ENCODE assay signal across 17 mouse cellular contexts in the genomic region with DNA sequence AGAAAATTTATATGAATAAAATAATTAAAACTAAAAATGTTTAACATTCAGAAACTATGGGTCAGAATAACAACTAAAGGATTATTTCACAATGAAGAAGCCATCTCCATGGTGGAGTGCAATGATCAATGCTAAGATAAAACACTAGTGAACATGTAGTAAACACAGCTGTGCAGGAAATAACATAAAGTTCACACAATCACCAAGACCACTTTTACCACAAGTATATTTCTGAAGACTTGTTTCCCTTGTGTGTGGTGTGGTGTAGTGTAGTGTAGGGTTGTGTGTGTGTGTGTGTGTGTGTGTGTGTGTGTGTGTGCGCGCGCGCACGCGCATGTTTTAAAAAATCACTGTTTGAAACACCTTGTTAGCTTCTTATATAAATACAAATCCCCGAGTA.
A peak's percentile ranks its signal among the peaks of the same experiment; 100 is the strongest.
DNase-seq lines count a peak whose midpoint lies in the region; ATAC-seq and TF ChIP-seq lines count a peak whose summit lies in the region.
"Had no signal": no experiment of that assay in that cellular context is flagged by ENCODE, and none has a peak within 500 bp of the region (broad histone marks: within the 10 kb centered on the region; RNA-seq: fewer than 3 reads in every experiment).

No protein-coding gene starts in this region.

- no peak for TF ChIP-seq CTCF in forebrain, postnatal 0 days (IDR thresholded peaks at IDR 0.05; ENCODE audit: low read depth)

- no peak overlapping the region for H3K9ac ChIP-seq in forebrain, embryonic 11.5 days (ENCODE audit: low read length)
- H3K9ac ChIP-seq in forebrain, postnatal 0 days = no peak overlapping the region
- no peak overlapping the region for H3K9ac ChIP-seq in forebrain, embryonic 15.5 days (replicated peaks)
- H3K9ac ChIP-seq: embryonic facial prominence, embryonic 13.5 days; heart, embryonic 12.5 days had no signal

- H3K27ac ChIP-seq in forebrain, embryonic 11.5 days (ENCODE audit: low read depth, low read length) = peak overlapping the region; percentile 71
- H3K27ac ChIP-seq in forebrain, postnatal 0 days (ENCODE audit: low read depth, low read length) = no peak overlapping the region
- H3K27ac ChIP-seq in forebrain, embryonic 15.5 days (replicated peaks) = peak overlapping the region; percentile 44
- H3K27ac ChIP-seq: embryonic facial prominence, embryonic 13.5 days had no signal

- ATAC-seq in forebrain, embryonic 11.5 days (replicated peaks; ENCODE audit: low FRiP score) = no peak
- ATAC-seq in forebrain, postnatal 0 days = no peak
- ATAC-seq in forebrain, embryonic 15.5 days (replicated peaks) = no peak

- 91% methylated on average over 7 of the region's 7 CpGs for WGBS in forebrain, embryonic 11.5 days
- 90% methylated on average over 7 of the region's 7 CpGs for WGBS in forebrain, postnatal 0 days
- WGBS in forebrain, embryonic 15.5 days = 91% methylated on average over 7 of the region's 7 CpGs

- H3K4me1 ChIP-seq in forebrain, embryonic 11.5 days (replicated peaks; ENCODE audit: control insufficient read depth, insufficient read depth, low read length) = peaks cover 2% of the 10 kb centered on the region; the same call in 1 of the 2 replicates
- H3K4me1 ChIP-seq in forebrain, postnatal 0 days (ENCODE audit: insufficient read depth) = 0 out of 2 replicates have a peak, but pooled peaks cover 4% of the 10 kb centered on the region
- peaks cover 7% of the 10 kb centered on the region; the same call in 1 of the 2 replicates for H3K4me1 ChIP-seq in forebrain, embryonic 15.5 days
- H3K4me1 ChIP-seq: embryonic facial prominence, embryonic 13.5 days; heart, embryonic 12.5 days had no signal

- intact Hi-C loops in left cerebral cortex, postnatal 25 days (cut with DNase I) = no loop called here

- no peaks in the 10 kb centered on the region for H3K27me3 ChIP-seq in forebrain, embryonic 11.5 days (ENCODE audit: control insufficient read depth, insufficient read depth, low read length)
- no peaks in the 10 kb centered on the region for H3K27me3 ChIP-seq in forebrain, postnatal 0 days (ENCODE audit: insufficient read depth, low read length)
- no peaks in the 10 kb centered on the region for H3K27me3 ChIP-seq in forebrain, embryonic 15.5 days
- H3K27me3 ChIP-seq: embryonic facial prominence, embryonic 13.5 days; heart, embryonic 12.5 days had no signal

- no peaks in the 10 kb centered on the region for H3K36me3 ChIP-seq in forebrain, embryonic 11.5 days (ENCODE audit: control insufficient read depth, insufficient read depth, low read length)
- H3K36me3 ChIP-seq in forebrain, postnatal 0 days (ENCODE audit: insufficient read depth) = no peaks in the 10 kb centered on the region
- no peaks in the 10 kb centered on the region for H3K36me3 ChIP-seq in forebrain, embryonic 15.5 days
- H3K36me3 ChIP-seq: embryonic facial prominence, embryonic 13.5 days; heart, embryonic 12.5 days had no signal

- H3K4me2 ChIP-seq in forebrain, embryonic 11.5 days (ENCODE audit: low read depth, low read length, severe bottlenecking) = no peak overlapping the region
- no peak overlapping the region for H3K4me2 ChIP-seq in forebrain, postnatal 0 days (ENCODE audit: low read depth)
- H3K4me2 ChIP-seq in forebrain, embryonic 15.5 days (replicated peaks) = no peak overlapping the region
- H3K4me2 ChIP-seq: embryonic facial prominence, embryonic 13.5 days; heart, embryonic 12.5 days had no signal

- DNase-seq in forebrain, embryonic 11.5 days (ENCODE audit: low spot score) = no peak
- DNase-seq in forebrain, postnatal 0 days = no peak
- DNase-seq in CD4-positive, CD25-positive, alpha-beta regulatory T cell, adult 2 months (ENCODE audit: low read depth, low spot score) = peak; percentile 46
- peak; percentile 78 for DNase-seq in thymus, postnatal 0 days (ENCODE audit: low spot score)
- DNase-seq in frontal cortex, postnatal 14 days (ENCODE audit: low spot score in 2 of 2) = no peak
- no peak for DNase-seq in left cerebral cortex, postnatal 25 days (ENCODE audit: low spot score in 2 of 2)
- DNase-seq in layer of hippocampus, postnatal 25 days (ENCODE audit: extremely low spot score in 1 of 2, low spot score in 1 of 2) = no peak
- DNase-seq: cerebellum, adult 8-10 months; kidney, adult 9 months; layer of hippocampus, postnatal 36 days; lung, adult 18-20 months; lung, postnatal 4 days; retina, postnatal 1 day; right cerebral cortex, postnatal 4 days had no signal

- H3K9me3 ChIP-seq in forebrain, embryonic 11.5 days (ENCODE audit: control insufficient read depth, low read length) = no peaks in the 10 kb centered on the region
- H3K9me3 ChIP-seq in forebrain, postnatal 0 days (ENCODE audit: low read length) = no peaks in the 10 kb centered on the region
- no peaks in the 10 kb centered on the region for H3K9me3 ChIP-seq in forebrain, embryonic 15.5 days
- H3K9me3 ChIP-seq: embryonic facial prominence, embryonic 13.5 days; heart, embryonic 12.5 days had no signal

- H3K4me3 ChIP-seq in forebrain, embryonic 11.5 days (ENCODE audit: low read depth, low read length) = no peak overlapping the region
- H3K4me3 ChIP-seq in forebrain, postnatal 0 days (ENCODE audit: low read depth, low read length) = no peak overlapping the region
- no peak overlapping the region for H3K4me3 ChIP-seq in forebrain, embryonic 15.5 days
- H3K4me3 ChIP-seq: embryonic facial prominence, embryonic 13.5 days; heart, embryonic 12.5 days had no signal

Comparison
In these comparisons a context has a peak if more than half of its experiments do, and no peak if none do; other contexts are left out.
1. DNase-seq: peak in CD4-positive, CD25-positive, alpha-beta regulatory T cell, adult 2 months (single experiment) and thymus, postnatal 0 days (single experiment); none in forebrain, embryonic 11.5 days (single experiment), forebrain, postnatal 0 days (single experiment), frontal cortex, postnatal 14 days (0 of 2), left cerebral cortex, postnatal 25 days (0 of 2) and layer of hippocampus, postnatal 25 days (0 of 2).